Mouse (Mus musculus) CD4-positive, CD25-positive, alpha-beta regulatory T cell (primary cell): Measurements from ENCODE around the gene Spin2g. TPM values are rescaled to one million over a fixed set of nuclear protein-coding genes. Genes with fewer than 3 reads are reported as not detected.

ENCODE experiments used
- polyA plus RNA-seq: library from polyadenylated mRNA; unstranded; fragments of 100-300 nt; shearing (Covaris generic); gene quantifications from one replicate; pipeline ENCODE4 v1.2.1, GENCODE M21; 2017

Spin2g gene
- polyA plus RNA-seq = not detected

DNA sequence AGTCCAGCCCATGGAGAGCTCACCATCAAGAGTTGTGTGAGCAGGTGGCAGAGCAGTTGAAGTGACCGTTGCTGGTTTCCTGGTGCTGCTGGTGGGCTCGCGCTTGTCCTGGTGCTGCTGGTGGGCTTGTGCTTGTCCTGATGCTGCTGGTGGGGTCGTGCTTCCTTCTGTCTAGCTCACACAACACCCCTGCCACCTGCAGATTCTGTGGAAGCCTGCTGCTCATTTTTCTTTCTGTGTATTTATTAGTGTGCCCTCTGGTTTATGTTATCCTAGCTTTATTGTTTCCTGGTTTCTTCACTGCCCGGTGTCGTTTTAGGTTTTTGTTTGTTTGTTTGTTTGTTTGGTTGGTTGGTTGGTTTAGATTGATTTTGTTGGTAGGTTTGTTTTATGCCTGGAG lies at the start of gene Spin2g:
Gene Spin2g, minus strand, starts transcription at position 101 of the 400 bp plus-strand sequence.

Other genes with a start within 250 kb of the Spin2g start
- gene Btbd35f9, start 77.2 kb downstream of the Spin2g start, polyA plus RNA-seq = not detected
- not detected for gene Btbd35f8, start 211.8 kb upstream of the Spin2g start, polyA plus RNA-seq